In the genomic region with DNA sequence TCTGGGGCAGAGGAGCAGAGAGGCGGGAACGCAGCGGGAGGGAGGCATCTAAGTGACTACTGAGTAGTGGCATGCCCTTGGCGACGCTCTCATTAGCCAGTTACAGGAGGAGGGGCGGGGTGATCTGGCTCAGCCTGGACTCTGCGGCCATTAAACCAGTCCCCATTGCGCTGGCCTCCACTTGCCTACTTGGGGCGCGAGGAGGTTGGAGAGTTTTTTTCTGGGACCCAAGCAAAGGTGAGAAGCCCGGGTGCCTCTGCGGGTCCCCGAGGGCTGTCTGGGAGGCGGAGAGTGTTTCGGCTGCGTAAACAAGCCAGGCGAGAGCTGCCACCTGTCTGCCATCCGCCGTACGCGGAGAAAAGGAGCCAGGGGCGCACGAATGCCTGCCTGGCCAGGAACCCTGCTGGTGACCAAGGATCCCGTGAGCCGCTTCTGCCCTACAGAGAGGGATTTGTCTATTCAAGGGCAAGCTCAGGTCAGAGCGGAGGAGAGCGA, we compare ENCODE assay signal across 8 mouse cellular contexts. TPM values are rescaled to one million over a fixed set of nuclear protein-coding genes. Genes with fewer than 3 reads are reported as not detected.
A peak's percentile ranks its signal among the peaks of the same experiment; 100 is the strongest.
DNase-seq lines count a peak whose midpoint lies in the region; ATAC-seq and TF ChIP-seq lines count a peak whose summit lies in the region.

A gene (plus strand): TSS at position 132 of the 495 bp plus-strand sequence.

- WGBS in forebrain, postnatal 0 days = 3% methylated on average over 27 of the region's 27 CpGs
- WGBS in hindbrain, embryonic 10.5 days = under 1% methylated on average over 27 of the region's 27 CpGs

- no peak for TF ChIP-seq RAD21 in MEL (IDR thresholded peaks at IDR 0.05; ENCODE audit: low read depth, low read length)

- no peaks in the 10 kb centered on the region for H3K27me3 ChIP-seq in MEL (ENCODE audit: control insufficient read depth in 1 of 2, insufficient read depth in 2 of 2, low read length in 2 of 2)
- no peaks in the 10 kb centered on the region for H3K27me3 ChIP-seq in forebrain, postnatal 0 days (ENCODE audit: insufficient read depth, low read length)
- H3K27me3 ChIP-seq in hindbrain, embryonic 10.5 days (ENCODE audit: insufficient read depth, poor library complexity, severe bottlenecking) = peaks cover 15% of the 10 kb centered on the region; the same call in 1 of the 2 replicates

- peak; percentile 89 for DNase-seq in MEL (ENCODE audit: low read depth, low spot score)
- peak; percentile 53 for DNase-seq in c-Kit-positive CD71-negative TER-119-negative erythroid progenitor cells, embryonic 14.5 days (ENCODE audit: low read depth)
- DNase-seq in forebrain, postnatal 0 days = peak; percentile 11
- peak; percentile 57 for DNase-seq in hindbrain, embryonic 10.5 days (ENCODE audit: low spot score)
- DNase-seq in layer of hippocampus, postnatal 10 days (ENCODE audit: low spot score in 2 of 2) = peak; percentile 33 to 40
- DNase-seq in lung, postnatal 25 days (ENCODE audit: low spot score) = peak; percentile 75
- DNase-seq in retina, embryonic 14.5 days (ENCODE audit: low spot score) = peak; percentile 91
- DNase-seq in urinary bladder, adult 18-20 months (ENCODE audit: low spot score in 2 of 2) = peak; percentile 72 to 74

- H3K27ac ChIP-seq in MEL (ENCODE audit: control insufficient read depth, low read depth, low read length) = peak within 1 kb of the TSS; percentile 2; the same call in 1 of the 2 replicates
- H3K27ac ChIP-seq in forebrain, postnatal 0 days (ENCODE audit: low read depth, low read length) = no peak within 1 kb of the TSS; the same call in 1 of the 2 replicates
- H3K27ac ChIP-seq in hindbrain, embryonic 10.5 days = peak within 1 kb of the TSS; percentile 79

- ATAC-seq in forebrain, postnatal 0 days = peak; percentile 65

- H3K4me2 ChIP-seq in forebrain, postnatal 0 days (ENCODE audit: low read depth) = peak within 1 kb of the TSS; percentile 49

- no peaks in the 10 kb centered on the region for H3K9me3 ChIP-seq in MEL (replicated peaks; ENCODE audit: insufficient read depth, low read length)
- no peaks in the 10 kb centered on the region for H3K9me3 ChIP-seq in forebrain, postnatal 0 days (ENCODE audit: low read length)
- H3K9me3 ChIP-seq in hindbrain, embryonic 10.5 days = no peaks in the 10 kb centered on the region

- H3K4me3 ChIP-seq in MEL (ENCODE audit: control insufficient read depth in 1 of 2, insufficient read depth in 1 of 2, low read depth in 2 of 2, low read length in 2 of 2) = peak within 1 kb of the TSS; percentile 65 to 83
- H3K4me3 ChIP-seq in forebrain, postnatal 0 days (ENCODE audit: low read depth, low read length) = peak within 1 kb of the TSS; percentile 30
- H3K4me3 ChIP-seq in hindbrain, embryonic 10.5 days = peak within 1 kb of the TSS; percentile 63

- peak within 1 kb of the TSS; percentile 76 for H3K9ac ChIP-seq in MEL (ENCODE audit: control insufficient read depth, low read depth, low read length, poor library complexity, severe bottlenecking)
- H3K9ac ChIP-seq in forebrain, postnatal 0 days = no peak within 1 kb of the TSS

- H3K79me2 ChIP-seq in MEL (ENCODE audit: control insufficient read depth, insufficient read depth, low read length, poor library complexity) = peaks cover 3% of the 10 kb centered on the region; the same call in 1 of the 2 replicates

- peak; percentile 37 to 67; a peak in 3 of 4 replicates for TF ChIP-seq POLR2A in MEL (IDR thresholded peaks at IDR 0.05; ENCODE audit: control insufficient read depth in 1 of 2, insufficient read depth in 1 of 2, low read depth in 1 of 2, low read length in 2 of 2, poor library complexity in 1 of 2)

- H3K36me3 ChIP-seq in MEL (ENCODE audit: control insufficient read depth in 1 of 2, insufficient read depth in 2 of 2, low read length in 2 of 2) = peaks cover 0 to 10% of the 10 kb centered on the region in 2 experiments; a peak in 2 of 4 replicates
- H3K36me3 ChIP-seq in forebrain, postnatal 0 days (ENCODE audit: insufficient read depth) = no peaks in the 10 kb centered on the region
- no peaks in the 10 kb centered on the region for H3K36me3 ChIP-seq in hindbrain, embryonic 10.5 days

- TF ChIP-seq CTCF in MEL (IDR thresholded peaks at IDR 0.05 in 2 of 3, conservative IDR thresholded peaks at IDR 0.05 in 1 of 3; ENCODE audit: control insufficient read depth in 1 of 3, insufficient read depth in 1 of 3, low read depth in 2 of 3, low read length in 3 of 3, poor library complexity in 1 of 3, severe bottlenecking in 1 of 3) = peak in 1 of 3 experiments; percentile 10; a peak in 3 of 6 replicates
- no peak for TF ChIP-seq CTCF in forebrain, postnatal 0 days (IDR thresholded peaks at IDR 0.05; ENCODE audit: low read depth)

- no peak for TF ChIP-seq EP300 in MEL (IDR thresholded peaks at IDR 0.05; ENCODE audit: low read depth in 1 of 2, low read length in 2 of 2)

- H3K4me1 ChIP-seq in MEL (ENCODE audit: control insufficient read depth in 1 of 2, insufficient read depth in 2 of 2, low read length in 2 of 2) = peaks cover 11 to 19% of the 10 kb centered on the region in 2 experiments
- 0 out of 2 replicates have a peak, but pooled peaks cover 4% of the 10 kb centered on the region for H3K4me1 ChIP-seq in forebrain, postnatal 0 days (ENCODE audit: insufficient read depth)
- peaks cover 11% of the 10 kb centered on the region for H3K4me1 ChIP-seq in hindbrain, embryonic 10.5 days (replicated peaks)

TF ChIP-seq in MEL, 35 proteins besides CTCF, POLR2A, EP300 and RAD21:
- no peak for TF ChIP-seq CHD2 (IDR thresholded peaks at IDR 0.05; ENCODE audit: low read length)
- TF ChIP-seq ZC3H11A (IDR thresholded peaks at IDR 0.05; ENCODE audit: low read depth, low read length) = no peak
- TF ChIP-seq MYC (IDR thresholded peaks at IDR 0.05; ENCODE audit: low read depth, low read length) = no peak
- no peak for TF ChIP-seq TAL1 (IDR thresholded peaks at IDR 0.05; ENCODE audit: low read length)
- TF ChIP-seq NRF1 (IDR thresholded peaks at IDR 0.05; ENCODE audit: insufficient read depth, low read depth, low read length, poor library complexity, severe bottlenecking) = no peak
- peak; percentile 55 for TF ChIP-seq NELFE (IDR thresholded peaks at IDR 0.05; ENCODE audit: low read depth, low read length)
- no peak for TF ChIP-seq BHLHE40 (IDR thresholded peaks at IDR 0.05; ENCODE audit: borderline replicate concordance, low read depth, low read length)
- TF ChIP-seq ETS1 (IDR thresholded peaks at IDR 0.05; ENCODE audit: low read depth, low read length) = no peak
- no peak for TF ChIP-seq USF2 (IDR thresholded peaks at IDR 0.05; ENCODE audit: borderline replicate concordance in 1 of 2, insufficient read depth in 1 of 2, low read depth in 1 of 2, low read length in 2 of 2)
- TF ChIP-seq POLR2AphosphoS2 (IDR thresholded peaks at IDR 0.05; ENCODE audit: low read length) = no peak; the same call in 1 of the 2 replicates
- TF ChIP-seq E2F4 (IDR thresholded peaks at IDR 0.05; ENCODE audit: borderline replicate concordance, low read depth, low read length) = no peak
- TF ChIP-seq ZKSCAN1 (IDR thresholded peaks at IDR 0.05; ENCODE audit: low read depth, low read length) = no peak
- no peak for TF ChIP-seq CHD1 (IDR thresholded peaks at IDR 0.05; ENCODE audit: low read depth, low read length)
- 0 out of 2 replicates have a peak, but pooled peaks have one; percentile 45 for TF ChIP-seq TBP (IDR thresholded peaks at IDR 0.05; ENCODE audit: low read depth, low read length)
- no peak for TF ChIP-seq HCFC1 (IDR thresholded peaks at IDR 0.05; ENCODE audit: low read depth, low read length)
- peak; percentile 17; the same call in 1 of the 2 replicates for TF ChIP-seq MAZ (IDR thresholded peaks at IDR 0.05; ENCODE audit: low read depth, low read length)
- no peak for TF ChIP-seq ELF1 (IDR thresholded peaks at IDR 0.05; ENCODE audit: low read depth, low read length)
- TF ChIP-seq SMC3 (IDR thresholded peaks at IDR 0.05; ENCODE audit: low read depth, low read length) = no peak
- no peak for TF ChIP-seq KAT2A (conservative IDR thresholded peaks at IDR 0.05; ENCODE audit: low read depth, low read length)
- TF ChIP-seq SIN3A (IDR thresholded peaks at IDR 0.05; ENCODE audit: low read length) = 0 out of 2 replicates have a peak, but pooled peaks have one; percentile 15
- TF ChIP-seq TCF12 (IDR thresholded peaks at IDR 0.05; ENCODE audit: low read depth, low read length) = no peak
- TF ChIP-seq MXI1 (IDR thresholded peaks at IDR 0.05; ENCODE audit: low read depth, low read length) = no peak
- TF ChIP-seq USF1 (IDR thresholded peaks at IDR 0.05; ENCODE audit: low read depth, low read length) = no peak
- no peak for TF ChIP-seq MAFK (IDR thresholded peaks at IDR 0.05; ENCODE audit: borderline replicate concordance, low read depth, low read length)
- 0 out of 2 replicates have a peak, but pooled peaks have one; percentile 45 for TF ChIP-seq ZMIZ1 (IDR thresholded peaks at IDR 0.05; ENCODE audit: low read depth, low read length)
- no peak for TF ChIP-seq RCOR1 (IDR thresholded peaks at IDR 0.05; ENCODE audit: low read depth, low read length)
- peak; percentile 67 for TF ChIP-seq MAX (IDR thresholded peaks at IDR 0.05; ENCODE audit: low read length)
- no peak for TF ChIP-seq POLR2AphosphoS5 (IDR thresholded peaks at IDR 0.05; ENCODE audit: borderline replicate concordance, low read depth, low read length)
- TF ChIP-seq GATA1 (IDR thresholded peaks at IDR 0.05; ENCODE audit: low read depth, low read length) = no peak
- TF ChIP-seq JUND (IDR thresholded peaks at IDR 0.05; ENCODE audit: low read depth, low read length) = no peak
- no peak for TF ChIP-seq MYB (IDR thresholded peaks at IDR 0.05; ENCODE audit: low read depth, low read length)
- no peak for TF ChIP-seq MEF2A (IDR thresholded peaks at IDR 0.05; ENCODE audit: extremely low read depth, insufficient replicate concordance, low read depth, low read length, poor library complexity, severe bottlenecking)
- 0 out of 2 replicates have a peak, but pooled peaks have one; percentile 4 for TF ChIP-seq ZNF384 (IDR thresholded peaks at IDR 0.05; ENCODE audit: low read depth, low read length)
- TF ChIP-seq GABPA (IDR thresholded peaks at IDR 0.05; ENCODE audit: low read depth, low read length) = no peak
- no peak for TF ChIP-seq UBTF (IDR thresholded peaks at IDR 0.05; ENCODE audit: borderline replicate concordance, insufficient read depth, low read depth, low read length)
TF ChIP-seq in MEL: peak in this region for 7.

RNA-seq across cellular contexts. Expression of the gene that starts here (rescaled TPM):
- 16.3 and 19.0 TPM in 2 replicates for total RNA-seq in MEL (2012; rRNA removed)
- polyA plus RNA-seq in MEL (2012; ENCODE audit: insufficient read depth in 1 of 2, insufficient read length in 2 of 2, low read depth in 1 of 2, low replicate concordance in 2 of 2, missing spikeins in 1 of 2) = 10 to 100 TPM in 1 of 2 experiments, not detected in 1; 24.7 TPM
- 4.8 and 6.6 TPM in 2 replicates for total RNA-seq in forebrain, postnatal 0 days (2014; rRNA removed)
- polyA plus RNA-seq in forebrain, postnatal 0 days (2015; fragmentation: Nextera tagmentation; extraction: Ambion mirVana) = 6.0 and 6.5 TPM in 2 replicates
- polyA plus RNA-seq in hindbrain, embryonic 10.5 days (2016; fragmentation: Nextera tagmentation; extraction: Ambion mirVana) = 4.6 and 4.7 TPM in 2 replicates
- total RNA-seq in layer of hippocampus, postnatal 10 days (2021) = 10 to 100 TPM; 10.1 to 13.5 TPM

Comparison
In these comparisons a context has a peak if more than half of its experiments do, and no peak if none do; other contexts are left out.
1. DNase-seq: peak in every context shown above with its lines; median percentile 91 in retina, embryonic 14.5 days; 89 in MEL; 75 in lung, postnatal 25 days; 73 in urinary bladder, adult 18-20 months; 57 in hindbrain, embryonic 10.5 days; 53 in c-Kit-positive CD71-negative TER-119-negative erythroid progenitor cells, embryonic 14.5 days; 36 in layer of hippocampus, postnatal 10 days; 11 in forebrain, postnatal 0 days.